Mouse (Mus musculus): ENCODE results near the gene Slc15a2. TPM values are rescaled to one million over a fixed set of nuclear protein-coding genes. Genes with fewer than 3 reads are reported as not detected.

Gene Slc15a2
- polyA plus RNA-seq, 1 experiment from 2014 or later = 1.7 TPM

DNA sequence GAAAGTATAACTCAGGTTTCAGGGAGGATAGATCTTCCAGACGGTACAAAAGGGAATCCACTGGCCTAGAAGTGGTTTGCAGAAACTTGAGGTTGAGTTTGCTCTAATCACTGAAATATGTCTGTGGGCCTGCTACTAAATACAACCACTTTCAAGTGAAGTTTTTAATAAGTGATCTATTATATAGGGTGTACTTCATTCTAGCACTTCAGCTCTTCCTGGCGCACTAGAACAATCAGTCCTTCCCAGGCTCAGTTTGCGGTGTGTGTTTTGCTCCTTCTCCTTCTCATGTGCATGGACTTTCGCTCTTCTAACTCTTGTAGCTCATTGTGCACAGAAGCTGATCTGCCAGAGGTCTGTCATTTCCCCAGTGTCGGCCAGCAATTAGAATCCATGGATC lies 11.8 kb downstream of the Slc15a2 start:
- Histone ChIP-seq H3K4me1 (ENCODE audit: control insufficient read depth, insufficient read depth, low read length) (no peaks in the 10 kb centered on the region), H3K9me3 (ENCODE audit: control insufficient read depth, low read length) (no peaks in the 10 kb centered on the region), H3K27me3 (ENCODE audit: control insufficient read depth, insufficient read depth, low read length) (no peaks in the 10 kb centered on the region), H3K36me3 (ENCODE audit: control insufficient read depth, insufficient read depth, low read length) (no peaks in the 10 kb centered on the region), H3K4me2 (no peak overlapping the region), H3K27ac (ENCODE audit: low read depth, low read length) (no peak overlapping the region), H3K9ac (ENCODE audit: low read length) (no peak overlapping the region), H3K4me3 (ENCODE audit: low read depth, low read length) (no peak overlapping the region)
- DNase-seq (ENCODE audit: low spot score, missing footprints) (no peak), ATAC-seq (ENCODE audit: low FRiP score) (no peak)
- WGBS = 90% methylated on average over 5 of the region's 5 CpGs

- DNase-seq (ENCODE audit: low spot score, missing footprints) = no peak
These were observed 13.1 kb downstream of the Slc15a2 start for GRCm38 (mm10) chr16:36771703-36772102.

GRCm38 (mm10) chr16:36771244-36771643 lies 13.5 kb downstream of the Slc15a2 start:
- WGBS = 49% methylated on average over 2 of the region's 2 CpGs
- ATAC-seq (ENCODE audit: low FRiP score) (no peak), DNase-seq (ENCODE audit: low spot score, missing footprints) (no peak)
- Histone ChIP-seq H3K9ac (ENCODE audit: low read length) (no peak overlapping the region), H3K9me3 (ENCODE audit: control insufficient read depth, low read length) (no peaks in the 10 kb centered on the region), H3K27me3 (ENCODE audit: control insufficient read depth, insufficient read depth, low read length) (no peaks in the 10 kb centered on the region), H3K4me2 (no peak overlapping the region), H3K4me1 (ENCODE audit: control insufficient read depth, insufficient read depth, low read length) (no peaks in the 10 kb centered on the region), H3K27ac (ENCODE audit: low read depth, low read length) (no peak overlapping the region), H3K36me3 (ENCODE audit: control insufficient read depth, insufficient read depth, low read length) (no peaks in the 10 kb centered on the region), H3K4me3 (ENCODE audit: low read depth, low read length) (no peak overlapping the region)

More at GRCm38 (mm10) chr16:36771703-36772102, 13.1 kb downstream of the Slc15a2 start:
- Histone ChIP-seq H3K4me2 (no peak overlapping the region), H3K27me3 (ENCODE audit: control insufficient read depth, insufficient read depth, low read length) (no peaks in the 10 kb centered on the region), H3K27ac (ENCODE audit: low read depth, low read length) (no peak overlapping the region), H3K4me3 (ENCODE audit: low read depth, low read length) (no peak overlapping the region), H3K4me1 (ENCODE audit: control insufficient read depth, insufficient read depth, low read length) (no peaks in the 10 kb centered on the region), H3K36me3 (ENCODE audit: control insufficient read depth, insufficient read depth, low read length) (no peaks in the 10 kb centered on the region), H3K9ac (ENCODE audit: low read length) (no peak overlapping the region), H3K9me3 (ENCODE audit: control insufficient read depth, low read length) (no peaks in the 10 kb centered on the region)
- ATAC-seq (ENCODE audit: low FRiP score) = no peak
- WGBS = 91% methylated on average over 3 of the region's 3 CpGs

DNA sequence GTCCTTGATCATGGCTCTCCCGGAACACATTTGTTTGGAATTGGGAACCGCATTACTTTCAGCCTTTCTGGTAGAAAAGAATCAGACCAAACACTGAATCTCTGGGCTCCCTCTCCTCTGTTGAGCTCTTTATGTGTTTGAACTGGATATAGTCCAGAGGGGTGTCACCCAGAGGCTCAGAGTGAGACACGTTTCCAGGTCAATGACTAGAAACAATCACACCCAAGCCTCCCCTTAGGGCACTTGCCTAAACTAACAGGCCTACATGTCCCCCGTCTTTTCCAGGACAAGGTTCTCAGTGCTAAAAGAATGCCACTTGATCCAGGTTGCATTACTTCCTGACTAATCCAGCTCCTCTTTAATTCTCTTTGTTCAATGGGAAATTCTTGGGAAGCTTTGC lies 13.9 kb downstream of the Slc15a2 start:
- ATAC-seq (ENCODE audit: low FRiP score) (no peak), DNase-seq (ENCODE audit: low spot score, missing footprints) (no peak)
- Histone ChIP-seq H3K4me1 (ENCODE audit: control insufficient read depth, insufficient read depth, low read length) (no peaks in the 10 kb centered on the region), H3K4me2 (no peak overlapping the region), H3K9ac (ENCODE audit: low read length) (no peak overlapping the region), H3K27ac (ENCODE audit: low read depth, low read length) (no peak overlapping the region), H3K4me3 (ENCODE audit: low read depth, low read length) (no peak overlapping the region), H3K27me3 (ENCODE audit: control insufficient read depth, insufficient read depth, low read length) (no peaks in the 10 kb centered on the region), H3K9me3 (ENCODE audit: control insufficient read depth, low read length) (no peaks in the 10 kb centered on the region), H3K36me3 (ENCODE audit: control insufficient read depth, insufficient read depth, low read length) (no peaks in the 10 kb centered on the region)
- 42% methylated on average over 4 of the region's 4 CpGs for WGBS

DNA sequence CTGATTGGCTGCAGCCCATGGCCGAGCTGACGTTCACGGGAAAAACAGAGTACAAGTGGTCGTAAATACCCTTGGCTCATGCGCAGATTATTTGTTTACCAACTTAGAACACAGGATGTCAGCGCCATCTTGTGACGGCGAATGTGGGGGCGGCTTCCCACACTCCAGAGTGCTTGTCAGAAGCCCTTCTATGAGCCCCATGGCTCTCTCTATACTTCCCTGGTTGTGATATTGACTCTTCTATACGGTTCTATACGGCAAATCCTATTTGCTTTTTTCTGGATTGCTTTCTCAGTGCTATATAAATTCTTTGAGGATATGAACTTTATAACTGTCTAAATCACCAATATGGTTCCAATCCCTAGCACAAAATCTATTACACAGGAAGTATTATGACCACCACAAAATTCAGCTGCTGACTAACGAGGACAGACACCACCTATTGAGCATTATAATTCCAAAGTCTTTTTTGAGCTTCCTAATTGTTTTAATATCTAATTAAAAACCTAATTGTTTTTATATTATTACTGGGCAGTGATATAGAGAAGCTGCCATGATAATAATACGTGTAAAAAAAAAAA lies 14.5 kb downstream of the Slc15a2 start:
- no peak overlapping the region for H3K4me2 ChIP-seq
- no peaks in the 10 kb centered on the region for H3K4me1 ChIP-seq (ENCODE audit: control insufficient read depth, insufficient read depth, low read length)
- no peak overlapping the region for H3K27ac ChIP-seq (ENCODE audit: low read depth, low read length)
- H3K9ac ChIP-seq (ENCODE audit: low read length) = no peak overlapping the region
- no peaks in the 10 kb centered on the region for H3K9me3 ChIP-seq (ENCODE audit: control insufficient read depth, low read length)
- no peaks in the 10 kb centered on the region for H3K36me3 ChIP-seq (ENCODE audit: control insufficient read depth, insufficient read depth, low read length)
- WGBS = 79% methylated on average over 8 of the region's 13 CpGs
- H3K4me3 ChIP-seq (ENCODE audit: low read depth, low read length) = no peak overlapping the region
- H3K27me3 ChIP-seq (ENCODE audit: control insufficient read depth, insufficient read depth, low read length) = no peaks in the 10 kb centered on the region
- DNase-seq (ENCODE audit: low spot score, missing footprints) = no peak
- no peak for ATAC-seq (ENCODE audit: low FRiP score)

- H3K4me2 ChIP-seq = no peak overlapping the region
- no peaks in the 10 kb centered on the region for H3K9me3 ChIP-seq (ENCODE audit: control insufficient read depth, low read length)
- no peak overlapping the region for H3K27ac ChIP-seq (ENCODE audit: low read depth, low read length)
- no peaks in the 10 kb centered on the region for H3K36me3 ChIP-seq (ENCODE audit: control insufficient read depth, insufficient read depth, low read length)
- no peaks in the 10 kb centered on the region for H3K4me1 ChIP-seq (ENCODE audit: control insufficient read depth, insufficient read depth, low read length)
- H3K27me3 ChIP-seq (ENCODE audit: control insufficient read depth, insufficient read depth, low read length) = no peaks in the 10 kb centered on the region
- H3K9ac ChIP-seq (ENCODE audit: low read length) = no peak overlapping the region
- H3K4me3 ChIP-seq (ENCODE audit: low read depth, low read length) = no peak overlapping the region
- no peak for ATAC-seq (ENCODE audit: low FRiP score)
- no peak for DNase-seq (ENCODE audit: low spot score, missing footprints)
- WGBS = 97% methylated on average over 3 of the region's 3 CpGs
These were observed 32.8 kb downstream of the Slc15a2 start for GRCm38 (mm10) chr16:36751979-36752378.

DNA sequence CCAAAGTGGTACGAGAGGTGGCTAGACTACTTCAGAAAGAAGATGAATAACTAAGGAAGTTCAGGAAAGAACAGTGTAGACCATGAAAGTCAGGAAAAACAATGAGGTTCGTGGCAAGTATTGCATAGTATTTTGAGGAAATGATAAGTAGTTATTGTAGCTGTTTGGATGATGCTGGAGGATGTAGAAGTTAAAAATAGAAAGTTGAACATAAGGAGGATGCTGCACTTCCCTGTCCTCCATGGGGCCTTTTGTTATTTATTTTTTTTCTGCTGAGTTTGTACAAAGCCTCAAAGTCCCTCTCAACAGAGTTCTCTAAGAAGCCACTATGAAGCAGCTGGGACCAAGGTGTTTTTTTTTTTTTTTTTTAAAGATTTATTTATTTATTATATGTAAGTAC lies 37.0 kb downstream of the Slc15a2 start:
- H3K9ac ChIP-seq (ENCODE audit: low read length) = no peak overlapping the region
- no peaks in the 10 kb centered on the region for H3K9me3 ChIP-seq (ENCODE audit: control insufficient read depth, low read length)
- H3K4me3 ChIP-seq (ENCODE audit: low read depth, low read length) = no peak overlapping the region
- no peaks in the 10 kb centered on the region for H3K36me3 ChIP-seq (ENCODE audit: control insufficient read depth, insufficient read depth, low read length)
- H3K4me2 ChIP-seq = no peak overlapping the region
- no peak overlapping the region for H3K27ac ChIP-seq (ENCODE audit: low read depth, low read length)
- H3K4me1 ChIP-seq (ENCODE audit: control insufficient read depth, insufficient read depth, low read length) = no peaks in the 10 kb centered on the region
- WGBS = 83% methylated on average over 2 of the region's 2 CpGs
- H3K27me3 ChIP-seq (ENCODE audit: control insufficient read depth, insufficient read depth, low read length) = no peaks in the 10 kb centered on the region
- ATAC-seq (ENCODE audit: low FRiP score) (no peak), DNase-seq (ENCODE audit: low spot score, missing footprints) (no peak)

DNA sequence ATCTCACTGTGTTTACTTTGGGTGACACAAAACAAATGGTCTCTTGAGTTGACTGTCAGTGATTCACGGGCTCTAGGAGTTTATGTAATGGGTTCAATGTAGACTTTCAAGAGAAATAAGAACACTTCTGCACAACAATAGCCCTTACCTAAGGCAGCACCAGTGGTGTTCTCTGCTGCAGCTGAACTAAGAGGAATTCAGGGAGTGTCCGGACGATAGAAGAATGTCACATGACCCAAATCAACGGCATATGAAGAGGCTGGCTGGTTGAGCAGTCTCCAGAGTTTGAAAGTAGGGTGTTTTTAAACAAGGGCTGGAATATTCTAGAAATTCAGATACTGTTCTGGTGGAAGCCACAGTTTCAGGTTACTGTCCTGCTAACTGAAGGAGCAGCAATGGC lies 37.7 kb downstream of the Slc15a2 start:
- H3K4me3 ChIP-seq (ENCODE audit: low read depth, low read length) = no peak overlapping the region
- 91% methylated on average over 4 of the region's 4 CpGs for WGBS
- DNase-seq (ENCODE audit: low spot score, missing footprints) (no peak), ATAC-seq (ENCODE audit: low FRiP score) (no peak)
- no peaks in the 10 kb centered on the region for H3K9me3 ChIP-seq (ENCODE audit: control insufficient read depth, low read length)
- H3K27me3 ChIP-seq (ENCODE audit: control insufficient read depth, insufficient read depth, low read length) = no peaks in the 10 kb centered on the region
- H3K36me3 ChIP-seq (ENCODE audit: control insufficient read depth, insufficient read depth, low read length) = no peaks in the 10 kb centered on the region
- H3K4me2 ChIP-seq = no peak overlapping the region
- no peak overlapping the region for H3K9ac ChIP-seq (ENCODE audit: low read length)
- H3K4me1 ChIP-seq (ENCODE audit: control insufficient read depth, insufficient read depth, low read length) = no peaks in the 10 kb centered on the region
- H3K27ac ChIP-seq (ENCODE audit: low read depth, low read length) = no peak overlapping the region

- 89% methylated on average over 8 of the region's 8 CpGs for WGBS
- Histone ChIP-seq H3K9me3 (ENCODE audit: control insufficient read depth, low read length) (no peaks in the 10 kb centered on the region), H3K27me3 (ENCODE audit: control insufficient read depth, insufficient read depth, low read length) (no peaks in the 10 kb centered on the region), H3K4me2 (no peak overlapping the region), H3K4me3 (ENCODE audit: low read depth, low read length) (no peak overlapping the region), H3K4me1 (ENCODE audit: control insufficient read depth, insufficient read depth, low read length) (no peaks in the 10 kb centered on the region), H3K27ac (ENCODE audit: low read depth, low read length) (no peak overlapping the region), H3K36me3 (ENCODE audit: control insufficient read depth, insufficient read depth, low read length) (no peaks in the 10 kb centered on the region), H3K9ac (ENCODE audit: low read length) (no peak overlapping the region)
- ATAC-seq (ENCODE audit: low FRiP score) = no peak
- DNase-seq (ENCODE audit: low spot score, missing footprints) = no peak
These were observed 41.2 kb downstream of the Slc15a2 start for GRCm38 (mm10) chr16:36743580-36743979.

Data from midbrain, embryonic 11.5 days (tissue).